Mouse (Mus musculus): ENCODE measurements at regions not wholly inside any gene's neighbourhood (a gene's known extent, or its start where the extent isn't known, plus 50 kb on each side); places are given as distances from the start of the nearest gene placed in this dataset.

DNA sequence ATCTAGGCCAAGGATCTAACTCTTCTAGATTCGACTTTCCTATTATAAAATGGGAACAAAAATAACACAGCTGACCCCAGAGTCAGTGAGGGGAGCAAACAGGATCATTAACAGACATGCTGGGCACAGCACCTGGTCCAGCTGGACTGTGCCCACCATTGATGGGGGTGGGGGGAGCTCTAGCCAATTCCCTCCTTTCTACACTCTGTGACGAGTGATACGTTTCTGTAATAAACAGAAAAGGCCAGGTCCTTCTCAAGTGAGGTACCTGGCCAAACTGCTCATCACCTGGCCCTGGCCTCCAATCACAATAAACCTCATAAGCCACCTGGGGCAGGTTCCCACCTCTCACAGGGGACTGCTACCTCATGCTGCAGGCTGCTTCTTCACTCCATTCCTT, 76.9 kb downstream of the Ubiad1 start:
- WGBS (ENCODE audit: insufficient replicate concordance): 60% methylated on average over 3 of the region's 3 CpGs
- H3K4me1 ChIP-seq (ENCODE audit: insufficient read depth): no peaks in the 10 kb centered on the region
- ATAC-seq: no peak
- H3K4me2 ChIP-seq (ENCODE audit: low read depth, low read length): no peak overlapping the region
- no peaks in the 10 kb centered on the region for H3K9me3 ChIP-seq (ENCODE audit: low read length)
- H3K36me3 ChIP-seq (replicated peaks; ENCODE audit: insufficient read depth, low read length): no peaks in the 10 kb centered on the region
- no peak for DNase-seq
- no peak overlapping the region for H3K9ac ChIP-seq (replicated peaks)
- TF ChIP-seq EP300 (IDR thresholded peaks at IDR 0.05; ENCODE audit: low read depth) (no peak), CTCF (IDR thresholded peaks at IDR 0.05; ENCODE audit: low read depth) (no peak)
- H3K27me3 ChIP-seq (ENCODE audit: insufficient read depth, low read length): no peaks in the 10 kb centered on the region
- no peak overlapping the region for H3K27ac ChIP-seq (ENCODE audit: low read depth)
- no peak overlapping the region for H3K4me3 ChIP-seq (ENCODE audit: low read depth, low read length)

DNA sequence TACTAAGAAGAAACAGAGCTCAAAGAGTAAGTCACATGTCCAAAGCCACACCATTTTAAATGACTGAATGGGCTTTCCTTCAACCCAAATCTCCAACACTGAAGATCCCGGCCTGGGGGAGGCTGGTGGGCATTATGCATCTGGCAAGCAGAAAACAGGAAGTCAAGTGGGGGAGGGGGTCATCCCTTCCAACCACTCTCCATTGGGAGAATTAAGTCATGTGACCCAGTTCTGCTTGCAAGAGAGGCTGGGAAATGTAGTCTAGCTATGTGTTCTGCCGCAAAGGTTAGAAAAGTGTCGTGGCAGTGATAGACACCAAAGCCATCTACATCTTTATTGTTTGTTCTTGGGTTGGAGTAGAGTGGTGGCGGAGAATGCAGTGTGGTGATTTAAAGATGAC, 78.0 kb upstream of the Disp3 start:
- H3K4me2 ChIP-seq (ENCODE audit: low read depth, low read length): no peak overlapping the region
- no peaks in the 10 kb centered on the region for H3K27me3 ChIP-seq (ENCODE audit: insufficient read depth, low read length)
- H3K4me3 ChIP-seq (ENCODE audit: low read depth, low read length): no peak overlapping the region
- 46% methylated on average over 4 of the region's 4 CpGs for WGBS (ENCODE audit: insufficient replicate concordance)
- no peak overlapping the region for H3K9ac ChIP-seq (replicated peaks)
- no peak for ATAC-seq
- H3K27ac ChIP-seq (ENCODE audit: low read depth): no peak overlapping the region
- no peaks in the 10 kb centered on the region for H3K36me3 ChIP-seq (replicated peaks; ENCODE audit: insufficient read depth, low read length)
- H3K9me3 ChIP-seq (ENCODE audit: low read length): no peaks in the 10 kb centered on the region
- no peak for TF ChIP-seq EP300 (IDR thresholded peaks at IDR 0.05; ENCODE audit: low read depth)
- TF ChIP-seq CTCF (IDR thresholded peaks at IDR 0.05; ENCODE audit: low read depth): no peak
- no peak for DNase-seq
- H3K4me1 ChIP-seq (ENCODE audit: insufficient read depth): no peaks in the 10 kb centered on the region

DNA sequence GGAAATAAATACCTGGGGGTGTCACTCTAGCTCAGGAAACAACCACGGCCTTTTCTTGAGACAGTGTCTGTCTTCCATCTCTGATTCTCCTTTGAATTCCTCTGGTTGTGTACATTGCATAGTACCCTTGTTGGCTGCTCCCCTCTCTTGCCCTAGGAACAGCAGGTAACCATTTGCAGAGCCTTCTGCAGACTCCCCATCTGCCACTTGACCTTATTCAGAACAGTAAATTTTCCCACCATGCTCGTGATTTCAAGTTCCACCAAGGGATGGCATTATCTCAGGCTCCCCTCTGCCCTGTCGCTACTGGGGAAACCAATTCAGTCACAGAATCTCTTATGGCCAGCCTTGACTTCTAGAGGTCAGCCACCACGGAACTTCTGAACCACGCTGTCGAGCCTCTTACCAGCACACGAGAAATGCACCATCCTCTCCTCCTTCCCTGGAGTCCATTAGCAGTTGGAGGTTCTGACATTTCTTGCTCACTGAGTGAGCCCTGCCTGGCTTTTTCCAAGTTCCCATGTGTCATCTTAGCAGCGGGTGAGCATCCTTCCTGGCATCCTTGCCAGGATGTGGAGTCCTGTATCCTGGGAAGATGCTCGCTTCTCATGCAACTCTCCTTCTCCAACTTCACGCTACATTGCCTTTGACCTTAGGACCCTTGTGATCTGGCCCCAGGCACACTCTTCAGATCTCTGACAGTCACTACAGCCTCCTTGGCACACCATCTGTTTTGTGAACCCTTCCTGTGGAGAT, 75.8 kb upstream of the Disp3 start:
- H3K36me3 ChIP-seq (replicated peaks; ENCODE audit: insufficient read depth, low read length): no peaks in the 10 kb centered on the region
- no peak overlapping the region for H3K27ac ChIP-seq (ENCODE audit: low read depth)
- no peak overlapping the region for H3K4me3 ChIP-seq (ENCODE audit: low read depth, low read length)
- no peaks in the 10 kb centered on the region for H3K9me3 ChIP-seq (ENCODE audit: low read length)
- 74% methylated on average over 10 of the region's 10 CpGs for WGBS (ENCODE audit: insufficient replicate concordance)
- no peaks in the 10 kb centered on the region for H3K27me3 ChIP-seq (ENCODE audit: insufficient read depth, low read length)
- H3K4me2 ChIP-seq (ENCODE audit: low read depth, low read length): no peak overlapping the region
- TF ChIP-seq CTCF (IDR thresholded peaks at IDR 0.05; ENCODE audit: low read depth) (no peak), EP300 (IDR thresholded peaks at IDR 0.05; ENCODE audit: low read depth) (no peak)
- ATAC-seq: no peak
- H3K4me1 ChIP-seq (ENCODE audit: insufficient read depth): no peaks in the 10 kb centered on the region
- DNase-seq: no peak
- no peak overlapping the region for H3K9ac ChIP-seq (replicated peaks)

DNA sequence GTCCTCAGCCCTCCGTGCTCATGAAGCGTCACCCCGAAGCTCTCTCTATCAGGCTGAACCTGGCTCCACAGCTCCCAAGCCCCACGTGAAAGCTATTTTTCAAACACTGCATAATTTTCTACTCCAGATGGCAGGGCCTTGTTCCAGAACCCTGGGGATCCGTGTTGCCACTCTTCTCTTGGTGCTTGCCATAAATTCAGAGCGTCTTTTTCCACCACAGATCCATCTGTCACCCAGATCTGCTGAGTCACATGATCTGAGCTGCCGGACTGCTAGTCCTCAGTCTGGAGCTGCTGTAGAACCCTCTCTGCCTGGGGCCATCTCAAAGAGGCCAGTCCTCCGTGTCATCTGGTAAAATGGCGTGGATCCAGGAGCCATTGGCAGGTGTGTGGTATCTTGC, 73.2 kb upstream of the Disp3 start:
- Histone ChIP-seq H3K27me3 (ENCODE audit: insufficient read depth, low read length) (no peaks in the 10 kb centered on the region), H3K9ac (replicated peaks) (no peak overlapping the region), H3K4me2 (ENCODE audit: low read depth, low read length) (no peak overlapping the region), H3K36me3 (replicated peaks; ENCODE audit: insufficient read depth, low read length) (no peaks in the 10 kb centered on the region), H3K4me3 (ENCODE audit: low read depth, low read length) (no peak overlapping the region), H3K27ac (ENCODE audit: low read depth) (no peak overlapping the region), H3K4me1 (ENCODE audit: insufficient read depth) (no peaks in the 10 kb centered on the region), H3K9me3 (ENCODE audit: low read length) (no peaks in the 10 kb centered on the region)
- ATAC-seq (no peak), DNase-seq (no peak)
- TF ChIP-seq CTCF (IDR thresholded peaks at IDR 0.05; ENCODE audit: low read depth) (no peak), EP300 (IDR thresholded peaks at IDR 0.05; ENCODE audit: low read depth) (no peak)
- WGBS (ENCODE audit: insufficient replicate concordance): 74% methylated on average over 9 of the region's 9 CpGs

DNA sequence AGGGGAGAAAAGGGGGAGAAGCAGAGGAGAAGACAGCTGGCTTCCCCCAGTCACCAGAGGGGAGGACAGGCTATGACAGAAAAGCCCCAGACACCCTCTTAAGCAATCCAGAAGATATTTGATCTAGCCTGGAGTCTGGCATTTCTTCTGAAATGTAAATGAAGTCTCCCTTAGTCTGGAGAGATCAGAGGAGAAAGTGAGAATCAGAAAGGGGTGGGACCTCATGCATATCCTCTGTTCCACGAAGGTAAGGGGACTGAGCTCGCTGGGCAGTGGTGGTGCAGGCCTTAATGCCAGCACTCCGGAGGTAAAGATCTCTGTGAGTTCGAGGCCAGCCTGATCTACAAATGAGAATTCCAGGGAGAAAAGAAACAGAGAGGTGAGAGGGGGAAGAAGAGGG, 70.6 kb upstream of the Disp3 start:
- TF ChIP-seq EP300 (IDR thresholded peaks at IDR 0.05; ENCODE audit: low read depth): no peak
- no peak for TF ChIP-seq CTCF (IDR thresholded peaks at IDR 0.05; ENCODE audit: low read depth)
- ATAC-seq (no peak), DNase-seq (no peak)
- Histone ChIP-seq H3K4me3 (ENCODE audit: low read depth, low read length) (no peak overlapping the region), H3K9ac (replicated peaks) (no peak overlapping the region), H3K27ac (ENCODE audit: low read depth) (no peak overlapping the region), H3K36me3 (replicated peaks; ENCODE audit: insufficient read depth, low read length) (no peaks in the 10 kb centered on the region), H3K4me1 (ENCODE audit: insufficient read depth) (no peaks in the 10 kb centered on the region), H3K27me3 (ENCODE audit: insufficient read depth, low read length) (no peaks in the 10 kb centered on the region), H3K4me2 (ENCODE audit: low read depth, low read length) (no peak overlapping the region), H3K9me3 (ENCODE audit: low read length) (peaks cover 2% of the 10 kb centered on the region; the same call in 1 of the 2 replicates)
- WGBS (ENCODE audit: insufficient replicate concordance): 29% methylated on average over 4 of the region's 4 CpGs

DNA sequence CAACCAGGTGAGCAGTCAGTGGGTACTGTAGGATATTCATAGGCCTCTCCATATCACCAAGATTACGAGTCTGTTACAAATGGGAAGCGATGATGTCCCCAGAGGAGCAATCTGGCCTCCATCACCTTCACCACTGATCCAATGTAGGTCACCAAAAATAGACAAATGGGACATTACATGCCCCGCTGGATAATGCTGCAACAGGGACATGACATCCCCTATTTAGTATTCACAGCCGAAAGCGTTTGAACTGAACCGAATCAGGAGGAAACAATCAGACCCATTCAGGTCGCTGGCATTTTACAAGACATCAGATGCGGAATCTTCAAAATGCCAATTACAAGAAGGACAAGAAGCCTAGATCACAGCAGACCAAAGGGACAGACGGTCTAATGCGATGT, 69.5 kb upstream of the Disp3 start:
- Histone ChIP-seq H3K36me3 (replicated peaks; ENCODE audit: insufficient read depth, low read length) (no peaks in the 10 kb centered on the region), H3K9ac (replicated peaks) (no peak overlapping the region), H3K9me3 (ENCODE audit: low read length) (peaks cover 11% of the 10 kb centered on the region; the same call in 1 of the 2 replicates), H3K27ac (ENCODE audit: low read depth) (no peak overlapping the region), H3K27me3 (ENCODE audit: insufficient read depth, low read length) (no peaks in the 10 kb centered on the region), H3K4me2 (ENCODE audit: low read depth, low read length) (no peak overlapping the region), H3K4me1 (ENCODE audit: insufficient read depth) (no peaks in the 10 kb centered on the region), H3K4me3 (ENCODE audit: low read depth, low read length) (no peak overlapping the region)
- TF ChIP-seq EP300 (IDR thresholded peaks at IDR 0.05; ENCODE audit: low read depth): no peak
- TF ChIP-seq CTCF (IDR thresholded peaks at IDR 0.05; ENCODE audit: low read depth): no peak
- WGBS (ENCODE audit: insufficient replicate concordance): 81% methylated on average over 10 of the region's 10 CpGs
- ATAC-seq (no peak), DNase-seq (no peak)
